Mouse (Mus musculus): ENCODE data around the gene Art1.
A peak's percentile ranks its signal among the peaks of the same experiment; 100 is the strongest.

The Art1 gene

DNA sequence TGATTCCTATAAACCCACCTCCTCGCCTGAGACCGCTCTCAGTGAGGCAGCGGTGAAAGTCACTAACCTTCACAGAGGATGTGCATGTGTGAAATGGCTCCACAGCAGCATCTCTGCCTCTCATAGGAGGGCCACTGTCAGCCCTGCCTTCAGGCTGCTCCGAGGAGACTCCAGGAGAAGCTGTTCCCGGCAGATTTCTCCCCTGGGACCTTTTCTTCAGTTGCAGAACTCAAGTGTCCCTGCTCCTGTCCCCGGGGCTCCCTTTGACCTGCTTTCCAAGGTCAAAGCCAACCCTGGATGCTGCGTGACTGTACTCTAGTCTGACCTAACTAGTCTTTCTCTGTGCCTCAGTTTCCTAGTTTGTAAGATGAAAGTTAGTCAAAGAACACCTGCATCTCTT is 7.6 kb downstream of the Art1 start, which contains the start of gene Art5:
TSS of gene Art5 (minus strand) at position 319 of the 400 bp plus-strand sequence.
- no peak for DNase-seq (ENCODE audit: low spot score)

DNA sequence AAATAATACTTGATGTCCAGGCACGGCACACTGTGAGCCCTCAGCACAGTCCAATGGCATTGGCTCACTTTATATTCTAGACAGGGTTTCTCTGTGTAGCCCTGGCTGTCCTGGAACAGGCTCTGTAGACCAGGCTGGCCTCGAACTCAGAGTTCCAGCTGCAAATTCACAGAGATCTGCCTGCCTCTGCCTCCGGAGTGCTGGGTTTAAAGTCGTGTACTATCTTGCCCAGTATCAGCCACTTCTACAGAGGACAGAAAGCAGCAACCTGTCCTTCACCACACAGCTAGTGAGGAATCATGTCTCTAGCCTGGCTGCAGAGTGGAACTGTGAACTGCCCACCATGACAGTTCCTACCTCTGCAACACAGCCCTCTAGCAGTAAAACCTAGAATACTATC is 8.2 kb downstream of the Art1 start:
- DNase-seq (ENCODE audit: low spot score) = no peak

- DNase-seq (ENCODE audit: low spot score) = no peak
These were observed 11.7 kb downstream of the Art1 start for GRCm38 (mm10) chr7:102113151-102113729.

- DNase-seq (ENCODE audit: low spot score) = no peak
These were observed 15.2 kb downstream of the Art1 start, which contains the start of gene Chrna10 for GRCm38 (mm10) chr7:102116579-102117331. Gene Chrna10, minus strand, starts transcription at chr7:102116828.

GRCm38 (mm10) chr7:102117382-102117781 is 15.8 kb downstream of the Art1 start:
- DNase-seq (ENCODE audit: low spot score) = no peak

- no peak for DNase-seq (ENCODE audit: low spot score)
These were observed 18.8 kb downstream of the Art1 start for GRCm38 (mm10) chr7:102120326-102120725.

DNA sequence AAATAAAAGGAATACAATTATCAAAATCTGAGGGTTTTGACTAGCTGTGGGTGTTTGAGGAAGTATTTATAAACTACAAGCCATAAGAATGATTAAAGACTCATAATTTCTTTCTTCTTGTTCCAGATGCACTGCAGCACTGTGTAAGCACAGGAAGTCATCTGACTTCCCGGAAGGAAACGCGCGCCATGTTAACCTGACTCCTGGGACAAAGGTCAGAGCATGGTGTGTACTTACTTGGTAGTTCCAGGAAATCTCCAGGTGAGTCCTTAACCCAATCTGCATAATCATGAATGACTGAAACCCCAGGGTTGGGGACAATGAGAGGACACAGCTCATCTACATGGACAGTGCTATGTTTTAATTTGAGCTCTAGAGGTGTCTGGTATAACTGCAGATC is 30.9 kb downstream of the Art1 start:
- peak; percentile 36 for DNase-seq (ENCODE audit: low spot score)

GRCm38 (mm10) chr7:102137464-102137863 is 35.9 kb downstream of the Art1 start:
- peak; percentile 23 for DNase-seq (ENCODE audit: low spot score)

DNA sequence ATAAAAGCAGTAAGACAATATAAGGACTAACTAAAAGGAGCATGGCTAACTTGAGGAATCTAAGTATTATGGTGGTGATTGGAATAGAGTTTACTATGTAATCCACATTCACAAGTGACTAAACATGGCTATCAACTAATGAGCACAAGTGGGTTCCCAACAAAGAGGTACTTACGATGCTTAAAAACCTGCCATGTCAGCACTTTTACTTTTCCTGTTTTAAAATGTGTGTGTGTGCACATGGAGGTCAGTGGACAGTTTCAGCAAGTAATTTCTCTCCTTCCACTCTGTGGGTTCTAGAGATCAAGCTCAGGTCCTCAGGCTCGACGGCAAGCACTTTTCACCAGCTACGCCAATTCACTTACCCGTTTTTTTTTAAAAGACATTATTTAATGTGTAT is 36.4 kb downstream of the Art1 start:
- DNase-seq (ENCODE audit: low spot score) = no peak

DNA sequence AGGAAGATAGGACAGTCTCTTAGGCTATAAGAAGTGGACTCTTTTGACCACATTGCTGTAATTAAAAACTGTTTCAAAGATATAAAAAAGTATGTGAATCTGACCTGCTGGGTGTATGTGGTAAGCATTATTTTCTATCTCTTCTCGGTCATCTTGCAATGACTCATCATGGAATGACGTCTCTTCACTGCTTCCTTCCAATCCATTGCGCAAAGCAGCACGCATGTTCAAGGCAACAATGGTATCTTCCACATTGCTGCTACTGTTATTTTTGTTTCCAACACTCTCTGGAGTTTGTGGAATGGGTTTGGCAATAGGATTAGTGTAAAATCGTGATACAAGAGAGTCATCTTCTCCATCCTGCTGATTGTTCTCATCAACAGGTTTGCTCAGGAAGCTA is 52.1 kb downstream of the Art1 start:
- DNase-seq (ENCODE audit: low spot score) = no peak

All from lung, postnatal 25 days (tissue).